Mouse (Mus musculus) limb, embryonic 12.5 days (tissue): ENCODE data around the gene Ltb4r2. TPM values are rescaled to one million over a fixed set of nuclear protein-coding genes. Genes with fewer than 3 reads are reported as not detected.

Experiments used
- ATAC-seq: fragments of 200-750 bp; cut with Nextera tagmentation; 2 replicates; pipeline ENCODE4 v1.8.0; 2017; ENCODE audit warnings: low read depth, moderate TSS enrichment; ENCODE audit not compliant: insufficient number of reproducible peaks, insufficient read depth, low FRiP score, low TSS enrichment
- H3K27ac ChIP-seq: fragments of 300-500 bp; sonication (generic); 2 replicates; pipeline ENCODE4 v1.5.1; 2016; ENCODE audit warnings: mild to moderate bottlenecking, moderate library complexity
- H3K27me3 ChIP-seq: fragments of 300-500 bp; sonication (generic); 2 replicates; pipeline ENCODE4 v1.6.1; 2016; ENCODE audit warnings: mild to moderate bottlenecking, moderate library complexity
- H3K36me3 ChIP-seq: fragments of 300-500 bp; sonication (generic); 2 replicates; pipeline ENCODE4 v1.6.1; 2016; ENCODE audit warnings: mild to moderate bottlenecking, moderate library complexity
- H3K4me1 ChIP-seq: fragments of 300-500 bp; sonication (generic); replicated peaks from 2 replicates; pipeline ENCODE4 v1.6.1; 2016
- H3K4me2 ChIP-seq: fragments of 300-500 bp; sonication (generic); 2 replicates; pipeline ENCODE4 v1.6.1; 2016; ENCODE audit warnings: mild to moderate bottlenecking, moderate library complexity
- H3K4me3 ChIP-seq: fragments of 300-500 bp; sonication (generic); replicated peaks from 2 replicates; pipeline ENCODE4 v1.5.1; 2016; ENCODE audit warnings: mild to moderate bottlenecking
- H3K9ac ChIP-seq: fragments of 300-500 bp; sonication (generic); replicated peaks from 2 replicates; pipeline ENCODE4 v1.6.1; 2016; ENCODE audit warnings: mild to moderate bottlenecking, moderate library complexity
- H3K9me3 ChIP-seq: fragments of 300-500 bp; sonication (generic); 2 replicates; pipeline ENCODE4 v1.6.1; 2016; ENCODE audit warnings: mild to moderate bottlenecking, moderate library complexity
- WGBS: fragments of 180-500 bp; shearing (Covaris S2); methylation state at CpG from one replicate; pipeline ENCODE4 v1.1.7; 2016; 5-methylcytosine and 5-hydroxymethylcytosine counted together
- polyA plus RNA-seq: library from polyadenylated mRNA; unstranded; fragments of >200 nt; fragmentation: Nextera tagmentation; extraction: Ambion mirVana; gene quantifications from 2 replicates; pipeline ENCODE4 v1.2.1, GENCODE M21; 2016

Ltb4r2 gene
- polyA plus RNA-seq, 1 experiment from 2014 or later = 0.73 TPM

GRCm38 (mm10) chr14:55782361-55782960, 21.2 kb downstream of the Ltb4r2 start:
- H3K4me1 ChIP-seq = peaks cover 27% of the 10 kb centered on the region
- H3K27ac ChIP-seq = peak overlapping the region; percentile 80
- peaks cover 20% of the 10 kb centered on the region for H3K36me3 ChIP-seq
- 51% methylated on average over 9 of the region's 9 CpGs for WGBS
- H3K9me3 ChIP-seq = no peaks in the 10 kb centered on the region
- H3K9ac ChIP-seq = 0 out of 2 replicates have a peak overlapping the region, but pooled peaks have one; percentile 27
- peaks cover 53% of the 10 kb centered on the region for H3K27me3 ChIP-seq
- peak overlapping the region; percentile 78 for H3K4me2 ChIP-seq
- ATAC-seq = no peak
- H3K4me3 ChIP-seq = peak overlapping the region; percentile 54

GRCm38 (mm10) chr14:55783171-55783957, 22.1 kb downstream of the Ltb4r2 start:
- Histone ChIP-seq H3K27me3 (peaks cover 62% of the 10 kb centered on the region), H3K4me1 (peaks cover 31% of the 10 kb centered on the region)
- peak; percentile 34; the same call in 1 of the 2 replicates for ATAC-seq

GRCm38 (mm10) chr14:55783958-55784235, 22.7 kb downstream of the Ltb4r2 start, which contains the start of gene Adcy4:
Adcy4 (minus strand) TSS chr14:55784095.
- H3K4me1 ChIP-seq = peaks cover 33% of the 10 kb centered on the region
- no peak for ATAC-seq
- 3% methylated on average over 13 of the region's 13 CpGs for WGBS

More at GRCm38 (mm10) chr14:55783171-55783957, 22.1 kb downstream of the Ltb4r2 start:
- 2% methylated on average over 31 of the region's 31 CpGs for WGBS
- peak overlapping the region; percentile 78 for H3K4me2 ChIP-seq
- H3K4me3 ChIP-seq = peak overlapping the region; percentile 54
- peaks cover 11% of the 10 kb centered on the region for H3K36me3 ChIP-seq
- no peaks in the 10 kb centered on the region for H3K9me3 ChIP-seq
- peak overlapping the region; percentile 65 for H3K9ac ChIP-seq
- H3K27ac ChIP-seq = peak overlapping the region; percentile 79

DNA sequence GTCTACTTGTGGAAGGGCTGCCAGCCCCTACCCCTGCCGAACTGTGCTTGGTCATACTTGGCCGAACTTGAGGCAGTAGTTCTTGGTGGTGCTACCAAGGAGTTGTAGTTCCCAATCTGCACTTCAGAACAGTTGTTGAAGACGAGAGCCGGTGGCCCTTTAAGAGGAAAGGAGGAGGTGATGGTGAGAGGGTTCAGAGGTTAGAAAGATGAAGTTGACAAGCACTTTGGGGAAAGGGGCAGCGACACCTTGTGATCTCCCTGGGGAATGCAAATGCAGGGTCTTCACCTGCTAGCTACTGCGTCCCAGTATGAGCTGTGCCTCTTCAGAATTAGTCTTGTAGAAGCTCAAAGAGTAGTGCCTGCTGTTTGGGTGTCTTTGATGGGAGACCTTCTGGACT, 24.0 kb downstream of the Ltb4r2 start:
- no peak overlapping the region for H3K4me3 ChIP-seq
- H3K27ac ChIP-seq = no peak overlapping the region
- H3K36me3 ChIP-seq = 0 out of 2 replicates have a peak, but pooled peaks cover 5% of the 10 kb centered on the region
- no peak overlapping the region for H3K9ac ChIP-seq
- 29% methylated on average over 6 of the region's 6 CpGs for WGBS
- no peak for ATAC-seq
- peaks cover 33% of the 10 kb centered on the region for H3K4me1 ChIP-seq
- no peak overlapping the region for H3K4me2 ChIP-seq
- no peaks in the 10 kb centered on the region for H3K9me3 ChIP-seq
- H3K27me3 ChIP-seq = peaks cover 78% of the 10 kb centered on the region

More at GRCm38 (mm10) chr14:55783958-55784235, 22.7 kb downstream of the Ltb4r2 start, which contains the start of gene Adcy4:
- peak within 1 kb of the TSS; percentile 54 for H3K4me3 ChIP-seq
- H3K27ac ChIP-seq = peak within 1 kb of the TSS; percentile 80
- peaks cover 5% of the 10 kb centered on the region; the same call in 1 of the 2 replicates for H3K36me3 ChIP-seq
- H3K27me3 ChIP-seq = peaks cover 66% of the 10 kb centered on the region
- H3K4me2 ChIP-seq = peak within 1 kb of the TSS; percentile 78
- no peaks in the 10 kb centered on the region for H3K9me3 ChIP-seq
- peak within 1 kb of the TSS; percentile 65 for H3K9ac ChIP-seq

DNA sequence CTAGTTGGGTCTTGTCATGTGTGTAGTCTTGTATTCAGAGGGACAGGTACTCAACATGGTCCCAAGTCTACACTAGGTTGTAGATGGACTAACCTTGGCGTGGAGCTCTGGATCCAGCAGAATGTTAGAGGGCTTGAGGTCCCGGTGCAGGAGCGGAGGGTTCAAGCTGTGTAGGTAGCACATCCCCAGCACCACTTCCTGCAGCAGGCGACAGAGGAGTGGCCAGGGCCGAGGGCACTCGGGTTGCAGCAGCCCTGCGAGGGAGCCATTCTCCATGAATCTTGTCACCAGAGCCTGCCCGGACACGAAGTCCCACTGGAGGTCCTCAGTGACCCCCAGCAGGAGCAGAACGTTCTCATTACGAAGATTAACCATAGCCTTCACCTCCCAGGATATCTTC, 26.5 kb downstream of the Ltb4r2 start:
- no peak overlapping the region for H3K27ac ChIP-seq
- H3K4me2 ChIP-seq = peak overlapping the region; percentile 76
- no peak for ATAC-seq
- 38% methylated on average over 11 of the region's 11 CpGs for WGBS
- peaks cover 19% of the 10 kb centered on the region for H3K4me1 ChIP-seq
- H3K4me3 ChIP-seq = peak overlapping the region; percentile 46
- 0 out of 2 replicates have a peak, but pooled peaks cover 5% of the 10 kb centered on the region for H3K36me3 ChIP-seq
- no peak overlapping the region for H3K9ac ChIP-seq
- H3K27me3 ChIP-seq = peaks cover 69% of the 10 kb centered on the region
- H3K9me3 ChIP-seq = no peaks in the 10 kb centered on the region

DNA sequence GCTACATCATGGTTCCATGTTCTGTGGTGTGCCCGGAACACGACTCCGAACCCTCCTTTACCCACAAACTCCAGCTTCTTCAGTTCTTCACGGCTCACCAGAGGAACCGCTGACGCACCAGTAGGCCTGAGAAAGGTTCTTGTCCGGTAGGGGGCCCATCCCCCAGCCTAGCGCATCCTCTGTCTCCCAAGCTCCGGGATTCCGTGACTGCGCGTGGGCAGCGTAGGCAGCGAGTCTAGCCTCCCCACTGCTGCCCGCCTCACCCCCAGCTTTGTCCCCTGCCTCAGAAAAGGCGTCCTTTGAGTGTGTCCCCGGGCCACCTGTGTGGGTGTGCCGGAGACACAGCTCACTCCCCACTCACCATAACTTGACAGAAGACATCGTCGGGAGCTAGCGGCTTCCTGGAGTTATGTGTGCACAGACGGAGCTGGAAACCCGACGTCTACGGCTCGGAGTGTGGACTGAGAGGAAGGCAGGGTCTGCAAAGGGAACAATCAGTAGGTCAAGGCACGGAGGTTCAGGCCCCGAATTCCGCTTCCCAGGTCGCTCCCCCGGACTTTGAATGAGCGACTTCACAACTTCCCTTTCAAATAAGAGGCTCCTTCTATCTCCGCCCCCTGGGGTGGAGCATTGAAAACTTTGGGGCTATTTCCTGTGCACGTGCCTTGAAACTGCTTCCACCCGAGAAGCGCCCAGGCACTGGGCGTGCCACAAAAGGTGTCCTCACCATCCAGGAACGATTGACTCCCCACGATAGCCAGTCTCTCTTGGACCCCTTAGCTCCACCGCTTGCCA, 27.2 kb downstream of the Ltb4r2 start, which contains the start of gene Ripk3:
Ripk3 (minus strand) TSS at position 610 of the 795 bp plus-strand sequence.
- H3K27ac ChIP-seq = no peak within 1 kb of the TSS
- WGBS = 6% methylated on average over 40 of the region's 40 CpGs

DNA sequence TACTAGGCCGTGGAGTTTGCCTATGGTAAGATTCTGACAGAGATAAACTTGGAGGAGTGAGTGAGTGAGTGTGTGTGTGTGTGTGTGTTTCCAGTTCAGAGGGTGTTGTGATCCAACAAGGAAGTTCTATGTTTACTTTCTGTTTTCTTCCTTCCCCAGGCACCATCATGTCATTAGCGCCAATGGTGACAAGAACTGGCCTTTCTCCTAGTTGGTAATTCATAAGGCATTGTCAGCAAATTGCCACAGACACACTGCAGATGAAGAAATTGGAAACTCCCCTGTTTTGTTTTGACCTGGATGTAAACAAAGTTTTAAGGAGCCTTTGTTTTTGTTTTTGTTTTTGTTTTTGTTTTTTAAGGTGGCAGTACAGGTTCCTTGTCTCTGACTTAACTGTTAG, 32.2 kb downstream of the Ltb4r2 start:
- H3K9ac ChIP-seq = no peak overlapping the region
- 0 out of 2 replicates have a peak, but pooled peaks cover 1% of the 10 kb centered on the region for H3K4me1 ChIP-seq
- ATAC-seq = no peak
- H3K27me3 ChIP-seq = peaks cover 18% of the 10 kb centered on the region
- H3K9me3 ChIP-seq = no peaks in the 10 kb centered on the region
- H3K4me3 ChIP-seq = no peak overlapping the region
- WGBS = 61% methylated on average over 2 of the region's 2 CpGs
- H3K27ac ChIP-seq = no peak overlapping the region
- H3K4me2 ChIP-seq = no peak overlapping the region
- H3K36me3 ChIP-seq = no peaks in the 10 kb centered on the region

More for the DNA sequence above, 27.2 kb downstream of the Ltb4r2 start, which contains the start of gene Ripk3:
- 0 out of 2 replicates have a peak, but pooled peaks cover 5% of the 10 kb centered on the region for H3K36me3 ChIP-seq
- no peaks in the 10 kb centered on the region for H3K9me3 ChIP-seq
- peaks cover 67% of the 10 kb centered on the region for H3K27me3 ChIP-seq
- peak within 1 kb of the TSS; percentile 46 for H3K4me3 ChIP-seq
- peak within 1 kb of the TSS; percentile 61 for H3K9ac ChIP-seq
- H3K4me2 ChIP-seq = peak within 1 kb of the TSS; percentile 76
- ATAC-seq = no peak
- H3K4me1 ChIP-seq = peaks cover 17% of the 10 kb centered on the region

- ATAC-seq = no peak
Measured at GRCm38 (mm10) chr14:55793946-55794345, 32.7 kb downstream of the Ltb4r2 start.

GRCm38 (mm10) chr14:55795380-55796163, 34.3 kb downstream of the Ltb4r2 start:
- Histone ChIP-seq H3K9me3 (no peaks in the 10 kb centered on the region), H3K27ac (no peak overlapping the region), H3K4me2 (no peak overlapping the region), H3K36me3 (no peaks in the 10 kb centered on the region), H3K4me1 (no peaks in the 10 kb centered on the region), H3K4me3 (no peak overlapping the region), H3K9ac (no peak overlapping the region), H3K27me3 (no peaks in the 10 kb centered on the region)
- no peak for ATAC-seq
- WGBS = 82% methylated on average over 15 of the region's 15 CpGs

More at GRCm38 (mm10) chr14:55793946-55794345, 32.7 kb downstream of the Ltb4r2 start:
- Histone ChIP-seq H3K36me3 (no peaks in the 10 kb centered on the region), H3K4me3 (no peak overlapping the region), H3K27ac (no peak overlapping the region), H3K4me1 (no peaks in the 10 kb centered on the region), H3K4me2 (no peak overlapping the region), H3K9ac (no peak overlapping the region), H3K9me3 (no peaks in the 10 kb centered on the region), H3K27me3 (peaks cover 13% of the 10 kb centered on the region)
- WGBS = 63% methylated on average over 2 of the region's 2 CpGs
